Mouse (Mus musculus): ENCODE measurements at regions not wholly inside any gene's neighbourhood (a gene's known extent, or its start where the extent isn't known, plus 50 kb on each side); places are given as distances from the start of the nearest gene placed in this dataset.

- no peaks in the 10 kb centered on the region for H3K4me1 ChIP-seq (replicated peaks; ENCODE audit: low read depth, low read length)
- TF ChIP-seq NANOG (IDR thresholded peaks at IDR 0.05; ENCODE audit: borderline replicate concordance, low read length) (no peak), CTCF (conservative IDR thresholded peaks at IDR 0.05; ENCODE audit: low read length) (no peak), POU5F1 (IDR thresholded peaks at IDR 0.05; ENCODE audit: borderline replicate concordance, low read length) (no peak)
- H3K9me3 ChIP-seq (ENCODE audit: low read length), result no peaks in the 10 kb centered on the region
- H3K4me3 ChIP-seq (replicated peaks; ENCODE audit: low read length), result no peak overlapping the region
- no peaks in the 10 kb centered on the region for H3K36me3 ChIP-seq (ENCODE audit: insufficient read depth, low read length)
- peaks cover 9% of the 10 kb centered on the region for H3K27me3 ChIP-seq (ENCODE audit: insufficient read depth, low read length)
Measured at GRCm38 (mm10) chr12:71769302-71769701, 61.6 kb upstream of the Daam1 start.

GRCm38 (mm10) chr12:71773891-71774290 is 57.0 kb upstream of the Daam1 start:
- no peaks in the 10 kb centered on the region for H3K36me3 ChIP-seq (ENCODE audit: insufficient read depth, low read length)
- no peaks in the 10 kb centered on the region for H3K9me3 ChIP-seq (ENCODE audit: low read length)
- H3K4me3 ChIP-seq (replicated peaks; ENCODE audit: low read length), result no peak overlapping the region
- H3K4me1 ChIP-seq (replicated peaks; ENCODE audit: low read depth, low read length), result peaks cover 14% of the 10 kb centered on the region
- TF ChIP-seq NANOG (IDR thresholded peaks at IDR 0.05; ENCODE audit: borderline replicate concordance, low read length), result no peak
- TF ChIP-seq CTCF (conservative IDR thresholded peaks at IDR 0.05; ENCODE audit: low read length), result no peak
- no peak for TF ChIP-seq POU5F1 (IDR thresholded peaks at IDR 0.05; ENCODE audit: borderline replicate concordance, low read length)
- peaks cover 28% of the 10 kb centered on the region for H3K27me3 ChIP-seq (ENCODE audit: insufficient read depth, low read length)

- Histone ChIP-seq H3K4me3 (replicated peaks; ENCODE audit: low read length) (no peak overlapping the region), H3K27me3 (ENCODE audit: insufficient read depth, low read length) (peaks cover 28% of the 10 kb centered on the region), H3K4me1 (replicated peaks; ENCODE audit: low read depth, low read length) (peaks cover 14% of the 10 kb centered on the region), H3K9me3 (ENCODE audit: low read length) (no peaks in the 10 kb centered on the region), H3K36me3 (ENCODE audit: insufficient read depth, low read length) (no peaks in the 10 kb centered on the region)
- no peak for TF ChIP-seq CTCF (conservative IDR thresholded peaks at IDR 0.05; ENCODE audit: low read length)
- no peak for TF ChIP-seq NANOG (IDR thresholded peaks at IDR 0.05; ENCODE audit: borderline replicate concordance, low read length)
- no peak for TF ChIP-seq POU5F1 (IDR thresholded peaks at IDR 0.05; ENCODE audit: borderline replicate concordance, low read length)
Measured at GRCm38 (mm10) chr12:71775126-71775525, 55.8 kb upstream of the Daam1 start.

DNA sequence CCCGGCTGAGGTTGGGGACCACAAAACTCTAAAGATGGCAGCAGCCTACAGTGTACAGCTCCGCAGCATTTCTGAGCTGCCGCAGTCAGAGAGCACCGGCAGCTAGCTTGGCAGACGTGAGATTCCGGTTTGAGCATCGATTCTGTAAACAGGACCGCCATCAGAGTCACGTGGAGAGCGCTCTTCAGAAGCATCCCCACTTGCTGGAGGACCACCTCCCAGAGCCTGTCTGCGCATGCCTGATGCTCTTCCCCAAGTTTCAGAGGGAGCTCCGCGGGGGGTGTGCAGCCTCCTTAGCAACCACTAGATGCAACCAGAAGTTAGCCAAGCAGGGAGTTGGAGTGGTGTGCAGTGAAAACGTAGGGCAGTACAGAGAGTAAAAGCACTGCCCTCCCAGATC is 52.7 kb upstream of the Daam1 start:
- H3K9me3 ChIP-seq (ENCODE audit: low read length), result no peaks in the 10 kb centered on the region
- H3K27me3 ChIP-seq (ENCODE audit: insufficient read depth, low read length), result peaks cover 22% of the 10 kb centered on the region
- TF ChIP-seq NANOG (IDR thresholded peaks at IDR 0.05; ENCODE audit: borderline replicate concordance, low read length) (no peak), POU5F1 (IDR thresholded peaks at IDR 0.05; ENCODE audit: borderline replicate concordance, low read length) (no peak), CTCF (conservative IDR thresholded peaks at IDR 0.05; ENCODE audit: low read length) (no peak)
- peaks cover 17% of the 10 kb centered on the region for H3K4me1 ChIP-seq (replicated peaks; ENCODE audit: low read depth, low read length)
- H3K4me3 ChIP-seq (replicated peaks; ENCODE audit: low read length), result peak overlapping the region; percentile 59
- no peaks in the 10 kb centered on the region for H3K36me3 ChIP-seq (ENCODE audit: insufficient read depth, low read length)

DNA sequence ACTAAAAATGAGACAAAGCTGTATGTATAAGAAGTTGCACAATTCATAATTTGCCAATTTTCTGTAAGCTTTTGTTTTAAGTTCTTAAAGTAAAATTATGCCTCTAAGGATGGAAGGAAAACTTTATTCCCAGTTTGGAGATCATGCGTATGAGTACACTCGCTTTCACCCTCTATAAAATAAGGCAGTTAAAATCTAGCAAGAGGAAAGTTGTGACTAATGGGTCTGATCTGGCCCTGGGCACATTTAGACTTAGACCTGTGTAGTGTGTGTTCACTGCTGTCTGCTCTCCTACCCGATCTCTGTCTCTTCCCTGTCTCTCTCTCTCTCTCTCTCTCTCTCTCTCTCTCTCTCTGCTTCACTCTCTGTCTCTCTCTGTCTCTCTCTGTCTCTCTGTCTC is 51.9 kb upstream of the Daam1 start:
- no peak for TF ChIP-seq POU5F1 (IDR thresholded peaks at IDR 0.05; ENCODE audit: borderline replicate concordance, low read length)
- TF ChIP-seq NANOG (IDR thresholded peaks at IDR 0.05; ENCODE audit: borderline replicate concordance, low read length), result no peak
- no peaks in the 10 kb centered on the region for H3K36me3 ChIP-seq (ENCODE audit: insufficient read depth, low read length)
- peaks cover 17% of the 10 kb centered on the region for H3K4me1 ChIP-seq (replicated peaks; ENCODE audit: low read depth, low read length)
- no peaks in the 10 kb centered on the region for H3K9me3 ChIP-seq (ENCODE audit: low read length)
- H3K27me3 ChIP-seq (ENCODE audit: insufficient read depth, low read length), result peaks cover 21% of the 10 kb centered on the region
- H3K4me3 ChIP-seq (replicated peaks; ENCODE audit: low read length), result no peak overlapping the region

GRCm38 (mm10) chr12:71779418-71779817 is 51.5 kb upstream of the Daam1 start:
- no peaks in the 10 kb centered on the region for H3K9me3 ChIP-seq (ENCODE audit: low read length)
- no peaks in the 10 kb centered on the region for H3K36me3 ChIP-seq (ENCODE audit: insufficient read depth, low read length)
- TF ChIP-seq POU5F1 (IDR thresholded peaks at IDR 0.05; ENCODE audit: borderline replicate concordance, low read length) (no peak), NANOG (IDR thresholded peaks at IDR 0.05; ENCODE audit: borderline replicate concordance, low read length) (no peak), CTCF (conservative IDR thresholded peaks at IDR 0.05; ENCODE audit: low read length) (no peak)
- H3K27me3 ChIP-seq (ENCODE audit: insufficient read depth, low read length), result peaks cover 19% of the 10 kb centered on the region
- H3K4me3 ChIP-seq (replicated peaks; ENCODE audit: low read length), result no peak overlapping the region
- peaks cover 17% of the 10 kb centered on the region for H3K4me1 ChIP-seq (replicated peaks; ENCODE audit: low read depth, low read length)
